9 mouse cellular contexts compared by ENCODE assay signal in genomic region chr1:121596951-121597625, GRCm38 (mm10). TPM values are rescaled to one million over a fixed set of nuclear protein-coding genes. Genes with fewer than 3 reads are reported as not detected.
A peak's percentile ranks its signal among the peaks of the same experiment; 100 is the strongest.
DNase-seq lines count a peak whose midpoint lies in the region; ATAC-seq lines count a peak whose summit lies in the region.
"Had no signal": no experiment of that assay in that cellular context is flagged by ENCODE, and none has a peak within 500 bp of the region (broad histone marks: within the 10 kb centered on the region; RNA-seq: fewer than 3 reads in every experiment).

No protein-coding gene starts in this region.

- ATAC-seq in embryonic facial prominence, embryonic 11.5 days (replicated peaks; ENCODE audit: insufficient number of reproducible peaks, low FRiP score, low TSS enrichment, low read depth), result no peak; the same call in 1 of the 2 replicates
- ATAC-seq in midbrain, embryonic 11.5 days (ENCODE audit: low FRiP score), result peak; percentile 57; the same call in 1 of the 2 replicates
- ATAC-seq in forebrain, embryonic 16.5 days, result peak; percentile 77

- H3K4me1 ChIP-seq in embryonic facial prominence, embryonic 11.5 days (ENCODE audit: control insufficient read depth, insufficient read depth, low read length), result no peaks in the 10 kb centered on the region
- no peaks in the 10 kb centered on the region for H3K4me1 ChIP-seq in embryonic facial prominence, embryonic 10.5 days
- H3K4me1 ChIP-seq in midbrain, embryonic 11.5 days (ENCODE audit: control insufficient read depth, insufficient read depth, low read length), result no peaks in the 10 kb centered on the region
- H3K4me1 ChIP-seq in midbrain, embryonic 10.5 days, result no peaks in the 10 kb centered on the region
- no peaks in the 10 kb centered on the region for H3K4me1 ChIP-seq in forebrain, embryonic 16.5 days (replicated peaks; ENCODE audit: control insufficient read depth, insufficient read depth, low read length)

- DNase-seq in embryonic facial prominence, embryonic 11.5 days (ENCODE audit: low spot score), result peak; percentile 59
- no peak for DNase-seq in embryonic facial prominence, embryonic 10.5 days (ENCODE audit: low spot score)
- peak; percentile 85 for DNase-seq in midbrain, embryonic 11.5 days (ENCODE audit: low spot score, missing footprints)
- DNase-seq in midbrain, embryonic 10.5 days (ENCODE audit: low spot score), result no peak
- peak; percentile 8 for DNase-seq in retina, adult 2 months (ENCODE audit: low read depth, low spot score)
- no peak for DNase-seq in left cerebral cortex, adult 8-10 months (ENCODE audit: low spot score in 2 of 2)
- no peak for DNase-seq in spleen, postnatal 14 days (ENCODE audit: low spot score in 2 of 2)

- 27% methylated on average over 4 of the region's 4 CpGs for WGBS in embryonic facial prominence, embryonic 11.5 days
- 34% methylated on average over 4 of the region's 4 CpGs for WGBS in embryonic facial prominence, embryonic 10.5 days
- WGBS in midbrain, embryonic 11.5 days, result 23% methylated on average over 4 of the region's 4 CpGs
- WGBS in midbrain, embryonic 10.5 days, result 23% methylated on average over 4 of the region's 4 CpGs
- WGBS in forebrain, embryonic 16.5 days, result 8% methylated on average over 4 of the region's 4 CpGs

- H3K4me2 ChIP-seq in embryonic facial prominence, embryonic 11.5 days (ENCODE audit: low read depth, low read length), result no peak overlapping the region
- H3K4me2 ChIP-seq in midbrain, embryonic 11.5 days, result no peak overlapping the region
- H3K4me2 ChIP-seq in forebrain, embryonic 16.5 days (ENCODE audit: low read length), result no peak overlapping the region

- no peaks in the 10 kb centered on the region for H3K36me3 ChIP-seq in embryonic facial prominence, embryonic 11.5 days (replicated peaks; ENCODE audit: control insufficient read depth, insufficient read depth, low read depth, low read length)
- no peaks in the 10 kb centered on the region for H3K36me3 ChIP-seq in embryonic facial prominence, embryonic 10.5 days (replicated peaks)
- H3K36me3 ChIP-seq in midbrain, embryonic 11.5 days (ENCODE audit: control insufficient read depth, insufficient read depth, low read length), result no peaks in the 10 kb centered on the region
- H3K36me3 ChIP-seq in midbrain, embryonic 10.5 days, result no peaks in the 10 kb centered on the region
- H3K36me3 ChIP-seq in forebrain, embryonic 16.5 days (ENCODE audit: control insufficient read depth, insufficient read depth), result no peaks in the 10 kb centered on the region

- H3K27ac ChIP-seq in embryonic facial prominence, embryonic 11.5 days (replicated peaks; ENCODE audit: low read depth, low read length), result no peak overlapping the region
- no peak overlapping the region for H3K27ac ChIP-seq in embryonic facial prominence, embryonic 10.5 days (replicated peaks)
- no peak overlapping the region for H3K27ac ChIP-seq in midbrain, embryonic 11.5 days (ENCODE audit: low read depth, low read length)
- no peak overlapping the region for H3K27ac ChIP-seq in midbrain, embryonic 10.5 days (replicated peaks)
- H3K27ac ChIP-seq in forebrain, embryonic 16.5 days (ENCODE audit: low read length), result no peak overlapping the region
- H3K27ac ChIP-seq: liver, embryonic 14.5 days had no signal

- H3K27me3 ChIP-seq in embryonic facial prominence, embryonic 11.5 days (ENCODE audit: control insufficient read depth, insufficient read depth, low read length), result no peaks in the 10 kb centered on the region
- H3K27me3 ChIP-seq in embryonic facial prominence, embryonic 10.5 days (replicated peaks; ENCODE audit: low read depth, poor library complexity, severe bottlenecking), result no peaks in the 10 kb centered on the region
- H3K27me3 ChIP-seq in midbrain, embryonic 11.5 days (ENCODE audit: control insufficient read depth, insufficient read depth, low read length), result no peaks in the 10 kb centered on the region
- no peaks in the 10 kb centered on the region for H3K27me3 ChIP-seq in midbrain, embryonic 10.5 days (ENCODE audit: low read depth, poor library complexity, severe bottlenecking)
- no peaks in the 10 kb centered on the region for H3K27me3 ChIP-seq in forebrain, embryonic 16.5 days (replicated peaks; ENCODE audit: control insufficient read depth, insufficient read depth, low read length)

- no peak overlapping the region for H3K4me3 ChIP-seq in embryonic facial prominence, embryonic 11.5 days (ENCODE audit: low read depth, low read length)
- no peak overlapping the region for H3K4me3 ChIP-seq in embryonic facial prominence, embryonic 10.5 days
- H3K4me3 ChIP-seq in midbrain, embryonic 11.5 days (ENCODE audit: low read depth, low read length), result no peak overlapping the region
- no peak overlapping the region for H3K4me3 ChIP-seq in midbrain, embryonic 10.5 days
- no peak overlapping the region for H3K4me3 ChIP-seq in forebrain, embryonic 16.5 days (replicated peaks; ENCODE audit: low read length)

- no peak overlapping the region for H3K9ac ChIP-seq in embryonic facial prominence, embryonic 11.5 days (replicated peaks; ENCODE audit: low read length)
- no peak overlapping the region for H3K9ac ChIP-seq in midbrain, embryonic 11.5 days (ENCODE audit: low read length)
- no peak overlapping the region for H3K9ac ChIP-seq in forebrain, embryonic 16.5 days (replicated peaks; ENCODE audit: low read depth, low read length)
- H3K9ac ChIP-seq: liver, embryonic 14.5 days had no signal

- no peaks in the 10 kb centered on the region for H3K9me3 ChIP-seq in embryonic facial prominence, embryonic 11.5 days (replicated peaks; ENCODE audit: control insufficient read depth, low read length)
- no peaks in the 10 kb centered on the region for H3K9me3 ChIP-seq in embryonic facial prominence, embryonic 10.5 days
- H3K9me3 ChIP-seq in midbrain, embryonic 11.5 days (ENCODE audit: control insufficient read depth, low read length), result no peaks in the 10 kb centered on the region
- no peaks in the 10 kb centered on the region for H3K9me3 ChIP-seq in midbrain, embryonic 10.5 days (replicated peaks)
- H3K9me3 ChIP-seq in forebrain, embryonic 16.5 days (ENCODE audit: control insufficient read depth, low read length), result no peaks in the 10 kb centered on the region

RNA-seq across cellular contexts. Expression of gene Ddx18, which starts 29.3 kb away (rescaled TPM):
- polyA plus RNA-seq in embryonic facial prominence, embryonic 11.5 days (2014; fragmentation: Nextera tagmentation; extraction: Ambion mirVana), result 82.5 and 95.9 TPM in 2 replicates
- 77.9 and 81.4 TPM in 2 replicates for polyA plus RNA-seq in embryonic facial prominence, embryonic 10.5 days (2016; fragmentation: Nextera tagmentation; extraction: Ambion mirVana)
- 76.3 and 81.0 TPM in 2 replicates for polyA plus RNA-seq in midbrain, embryonic 11.5 days (2014; fragmentation: Nextera tagmentation; extraction: Ambion mirVana)
- 63.4 and 70.3 TPM in 2 replicates for polyA plus RNA-seq in midbrain, embryonic 10.5 days (2016; fragmentation: Nextera tagmentation; extraction: Ambion mirVana)
- 37.0 and 40.9 TPM in 2 replicates for polyA plus RNA-seq in forebrain, embryonic 16.5 days (2015; fragmentation: Nextera tagmentation; extraction: Ambion mirVana)
- 10 to 100 TPM; 23.6 to 28.9 (median 27.5) TPM for total RNA-seq in left cerebral cortex, adult 8-10 months (2022)

Comparison
In these comparisons a context has a peak if more than half of its experiments do, and no peak if none do; other contexts are left out.
1. DNase-seq: peak in embryonic facial prominence, embryonic 11.5 days (single experiment), midbrain, embryonic 11.5 days (single experiment) and retina, adult 2 months (single experiment); none in embryonic facial prominence, embryonic 10.5 days (single experiment), midbrain, embryonic 10.5 days (single experiment), left cerebral cortex, adult 8-10 months (0 of 2) and spleen, postnatal 14 days (0 of 2).